Mouse (Mus musculus): ENCODE results near the gene Gm45785. TPM values are rescaled to one million over a fixed set of nuclear protein-coding genes. Genes with fewer than 3 reads are reported as not detected.
A peak's percentile ranks its signal among the peaks of the same experiment; 100 is the strongest.

The Gm45785 gene
- polyA plus RNA-seq, 1 experiment, result not detected

GRCm38 (mm10) chr7:140859997-140860396 is 3.9 kb upstream of the Gm45785 start:
- 77% methylated on average over 6 of the region's 6 CpGs for WGBS
- no peak for DNase-seq
- TF ChIP-seq CTCF (IDR thresholded peaks at IDR 0.05; ENCODE audit: insufficient read depth, low read length) (no peak), POLR2A (IDR thresholded peaks at IDR 0.05; ENCODE audit: borderline replicate concordance, extremely low read depth, low read depth, low read length) (no peak)
- Histone ChIP-seq H3K4me3 (replicated peaks; ENCODE audit: extremely low read depth, low read depth, low read length) (no peak overlapping the region), H3K4me1 (ENCODE audit: control insufficient read depth, insufficient read depth, low read length) (peaks cover 13% of the 10 kb centered on the region)

- Histone ChIP-seq H3K4me3 (replicated peaks; ENCODE audit: extremely low read depth, low read depth, low read length) (no peak overlapping the region), H3K4me1 (ENCODE audit: control insufficient read depth, insufficient read depth, low read length) (peaks cover 14% of the 10 kb centered on the region)
- no peak for DNase-seq
- TF ChIP-seq CTCF (IDR thresholded peaks at IDR 0.05; ENCODE audit: insufficient read depth, low read length) (no peak), POLR2A (IDR thresholded peaks at IDR 0.05; ENCODE audit: borderline replicate concordance, extremely low read depth, low read depth, low read length) (no peak)
- WGBS, result 95% methylated on average over 8 of the region's 8 CpGs
These were observed 2.6 kb upstream of the Gm45785 start for GRCm38 (mm10) chr7:140858746-140859145.

GRCm38 (mm10) chr7:140857550-140858505 is 1.7 kb upstream of the Gm45785 start, which contains the start of gene Bet1l:
Bet1l (minus strand) TSS chr7:140857577.
- TF ChIP-seq CTCF (IDR thresholded peaks at IDR 0.05; ENCODE audit: insufficient read depth, low read length) (no peak), POLR2A (IDR thresholded peaks at IDR 0.05; ENCODE audit: borderline replicate concordance, extremely low read depth, low read depth, low read length) (no peak)
- Histone ChIP-seq H3K4me3 (replicated peaks; ENCODE audit: extremely low read depth, low read depth, low read length) (peak within 1 kb of the TSS; percentile 94), H3K4me1 (ENCODE audit: control insufficient read depth, insufficient read depth, low read length) (peaks cover 14% of the 10 kb centered on the region)
- WGBS, result 25% methylated on average over 40 of the region's 40 CpGs
- DNase-seq, result no peak

- Histone ChIP-seq H3K4me3 (replicated peaks; ENCODE audit: extremely low read depth, low read depth, low read length) (peak within 1 kb of the TSS; percentile 94), H3K4me1 (ENCODE audit: control insufficient read depth, insufficient read depth, low read length) (peaks cover 14% of the 10 kb centered on the region)
- DNase-seq, result peak; percentile 92
- TF ChIP-seq CTCF (IDR thresholded peaks at IDR 0.05; ENCODE audit: insufficient read depth, low read length) (no peak), POLR2A (IDR thresholded peaks at IDR 0.05; ENCODE audit: borderline replicate concordance, extremely low read depth, low read depth, low read length) (peak; percentile 89)
- under 1% methylated on average over 50 of the region's 50 CpGs for WGBS
These were observed 836 bp upstream of the Gm45785 start, which contains the start of gene Ric8a for GRCm38 (mm10) chr7:140856785-140857549. Ric8a (plus strand) TSS chr7:140856957.

GRCm38 (mm10) chr7:140855181-140855580 is 950 bp downstream of the Gm45785 start:
- DNase-seq, result no peak
- WGBS, result 66% methylated on average over 9 of the region's 9 CpGs
- H3K4me1 ChIP-seq (ENCODE audit: control insufficient read depth, insufficient read depth, low read length), result peaks cover 14% of the 10 kb centered on the region
- no peak for TF ChIP-seq POLR2A (IDR thresholded peaks at IDR 0.05; ENCODE audit: borderline replicate concordance, extremely low read depth, low read depth, low read length)
- TF ChIP-seq CTCF (IDR thresholded peaks at IDR 0.05; ENCODE audit: insufficient read depth, low read length), result no peak
- peak overlapping the region; percentile 94 for H3K4me3 ChIP-seq (replicated peaks; ENCODE audit: extremely low read depth, low read depth, low read length)

- no peak for TF ChIP-seq CTCF (IDR thresholded peaks at IDR 0.05; ENCODE audit: insufficient read depth, low read length)
- no peak for TF ChIP-seq POLR2A (IDR thresholded peaks at IDR 0.05; ENCODE audit: borderline replicate concordance, extremely low read depth, low read depth, low read length)
- WGBS, result 88% methylated on average over 18 of the region's 18 CpGs
- Histone ChIP-seq H3K4me3 (replicated peaks; ENCODE audit: extremely low read depth, low read depth, low read length) (no peak overlapping the region), H3K4me1 (ENCODE audit: control insufficient read depth, insufficient read depth, low read length) (peaks cover 14% of the 10 kb centered on the region)
- no peak for DNase-seq
These were observed 1.6 kb downstream of the Gm45785 start for GRCm38 (mm10) chr7:140854483-140854882.

- WGBS, result 74% methylated on average over 9 of the region's 9 CpGs
- Histone ChIP-seq H3K4me1 (ENCODE audit: control insufficient read depth, insufficient read depth, low read length) (peaks cover 9% of the 10 kb centered on the region), H3K4me3 (replicated peaks; ENCODE audit: extremely low read depth, low read depth, low read length) (no peak overlapping the region)
- DNase-seq, result no peak
- TF ChIP-seq POLR2A (IDR thresholded peaks at IDR 0.05; ENCODE audit: borderline replicate concordance, extremely low read depth, low read depth, low read length), result no peak
These were observed 2.7 kb downstream of the Gm45785 start for GRCm38 (mm10) chr7:140853386-140853785.

GRCm38 (mm10) chr7:140851916-140852315 is 4.2 kb downstream of the Gm45785 start:
- WGBS, result 92% methylated on average over 4 of the region's 4 CpGs
- Histone ChIP-seq H3K4me3 (replicated peaks; ENCODE audit: extremely low read depth, low read depth, low read length) (no peak overlapping the region), H3K4me1 (ENCODE audit: control insufficient read depth, insufficient read depth, low read length) (peaks cover 5% of the 10 kb centered on the region; the same call in 1 of the 2 replicates)
- TF ChIP-seq POLR2A (IDR thresholded peaks at IDR 0.05; ENCODE audit: borderline replicate concordance, extremely low read depth, low read depth, low read length), result no peak
- no peak for TF ChIP-seq CTCF (IDR thresholded peaks at IDR 0.05; ENCODE audit: insufficient read depth, low read length)
- DNase-seq, result no peak

- no peak for TF ChIP-seq POLR2A (IDR thresholded peaks at IDR 0.05; ENCODE audit: borderline replicate concordance, extremely low read depth, low read depth, low read length)
- TF ChIP-seq CTCF (IDR thresholded peaks at IDR 0.05; ENCODE audit: insufficient read depth, low read length), result no peak
- H3K4me3 ChIP-seq (replicated peaks; ENCODE audit: extremely low read depth, low read depth, low read length), result no peak overlapping the region
- no peaks in the 10 kb centered on the region; the same call in 1 of the 2 replicates for H3K4me1 ChIP-seq (ENCODE audit: control insufficient read depth, insufficient read depth, low read length)
- no peak for DNase-seq
- WGBS, result 93% methylated on average over 10 of the region's 10 CpGs
These were observed 7.5 kb downstream of the Gm45785 start for GRCm38 (mm10) chr7:140848591-140848990.

Data from lung, adult 2 months (tissue).